Mouse (Mus musculus) CH12.LX (cell line): ENCODE measurements around the gene Ptdss2. TPM values are rescaled to one million over a fixed set of nuclear protein-coding genes. Genes with fewer than 3 reads are reported as not detected.
A peak's percentile ranks its signal among the peaks of the same experiment; 100 is the strongest.

Source experiments
- DNase-seq: peaks from one replicate; pipeline ENCODE4 v3.0.0-alpha.2; 2013; ENCODE audit errors: extremely low read depth
- H3K27ac ChIP-seq: 2 replicates; pipeline ENCODE4 v1.5.1; 2012; ENCODE audit warnings: low read depth, mild to moderate bottlenecking, control low read depth, moderate library complexity; ENCODE audit not compliant: insufficient read depth
- H3K27me3 ChIP-seq: replicated peaks from 2 replicates; pipeline ENCODE3; 2012; ENCODE audit warnings: inconsistent platforms
- H3K36me3 ChIP-seq, 2 experiments: replicated peaks in 1 of 2; 2 replicates each; pipeline versions ENCODE3 to v1.6.1; 2012; ENCODE audit warnings: inconsistent platforms in 1 of 2, low read length in 1 of 2, mild to moderate bottlenecking in 1 of 2, mixed read lengths in 1 of 2, moderate library complexity in 1 of 2; ENCODE audit not compliant: control insufficient read depth in 1 of 2, insufficient read depth in 1 of 2
- H3K4me1 ChIP-seq, 2 experiments: 2 replicates each; pipeline ENCODE4 v1.6.1; 2012; ENCODE audit warnings: inconsistent platforms in 1 of 2, moderate library complexity in 1 of 2; ENCODE audit not compliant: insufficient read depth in 2 of 2, control insufficient read depth in 1 of 2
- H3K4me2 ChIP-seq: 2 replicates; pipeline ENCODE4 v1.6.1; 2012; ENCODE audit warnings: low read depth, mild to moderate bottlenecking, control low read depth; ENCODE audit not compliant: poor library complexity, insufficient read depth, severe bottlenecking
- H3K4me3 ChIP-seq, 3 experiments: fragments of 150-350 bp in 1 of 3; sonication (generic) in 1 of 3; replicated peaks in 1 of 3; 2 replicates each; pipeline versions ENCODE3 to v1.5.1; 2011 to 2012; ENCODE audit warnings: low read depth in 2 of 3, low read length in 2 of 3, mild to moderate bottlenecking in 2 of 3, moderate library complexity in 2 of 3, control low read depth in 1 of 3, improper control_type of control experiment in 1 of 3, inconsistent platforms in 1 of 3, mixed read lengths in 1 of 3; ENCODE audit not compliant: poor library complexity in 1 of 3
- H3K79me2 ChIP-seq: replicated peaks from 2 replicates; pipeline ENCODE4 v1.6.1; 2012; ENCODE audit warnings: mild to moderate bottlenecking, moderate library complexity; ENCODE audit not compliant: control insufficient read depth, poor library complexity, insufficient read depth, severe bottlenecking; ENCODE audit errors: extremely low read depth
- H3K9ac ChIP-seq: 2 replicates; pipeline ENCODE4 v1.6.1; 2012; ENCODE audit warnings: low read depth, mild to moderate bottlenecking, control low read depth, moderate library complexity; ENCODE audit not compliant: insufficient read depth
- H3K9me3 ChIP-seq: replicated peaks from 2 replicates; pipeline ENCODE3; 2012; ENCODE audit warnings: low read length, inconsistent platforms, mixed read lengths
- BHLHE40 ChIP-seq: IDR thresholded peaks from 2 replicates; pipeline ENCODE4 v1.6.1; 2011; ENCODE audit warnings: mild to moderate bottlenecking, low read depth, low read length, improper control_type of control experiment
- CHD1 ChIP-seq: IDR thresholded peaks from 2 replicates; pipeline ENCODE4 v1.6.1; 2012; ENCODE audit warnings: low read depth, low read length, improper control_type of control experiment, inconsistent platforms
- CHD2 ChIP-seq: IDR thresholded peaks from 2 replicates; pipeline ENCODE4 v1.6.1; 2011; ENCODE audit warnings: low read length, improper control_type of control experiment
- CTCF ChIP-seq, 2 experiments: IDR thresholded peaks in 1 of 2; conservative IDR thresholded peaks in 1 of 2; 2 replicates each; pipeline ENCODE4 v1.5.1; 2011 to 2012; ENCODE audit warnings: low read depth in 2 of 2, low read length in 2 of 2, improper control_type of control experiment in 1 of 2, inconsistent platforms in 1 of 2, mild to moderate bottlenecking in 1 of 2, moderate library complexity in 1 of 2
- E2F4 ChIP-seq: IDR thresholded peaks from 2 replicates; pipeline ENCODE4 v1.6.1; 2011; ENCODE audit warnings: low read depth, low read length, improper control_type of control experiment; ENCODE audit not compliant: insufficient replicate concordance
- ELF1 ChIP-seq: IDR thresholded peaks from 2 replicates; pipeline ENCODE4 v1.6.1; 2014; ENCODE audit warnings: low read depth, mild to moderate bottlenecking, inconsistent platforms, low read length, improper control_type of control experiment
- EP300 ChIP-seq: IDR thresholded peaks from 2 replicates; pipeline ENCODE4 v1.6.1; 2011; ENCODE audit warnings: low read length, improper control_type of control experiment
- ETS1 ChIP-seq: conservative IDR thresholded peaks from 2 replicates; pipeline ENCODE4 v1.6.1; 2012; ENCODE audit warnings: low read depth, mild to moderate bottlenecking, inconsistent platforms, low read length, improper control_type of control experiment, moderate library complexity
- GABPA ChIP-seq: IDR thresholded peaks from 2 replicates; pipeline ENCODE4 v1.6.1; 2012; ENCODE audit warnings: low read depth, low read length, improper control_type of control experiment, inconsistent platforms; ENCODE audit not compliant: insufficient replicate concordance
- HCFC1 ChIP-seq: IDR thresholded peaks from 2 replicates; pipeline ENCODE4 v1.6.1; 2012; ENCODE audit warnings: low read depth, mild to moderate bottlenecking, inconsistent platforms, low read length, improper control_type of control experiment
- IRF4 ChIP-seq: IDR thresholded peaks from 2 replicates; pipeline ENCODE4 v1.6.1; 2014; ENCODE audit warnings: low read depth, mild to moderate bottlenecking, inconsistent platforms, low read length, improper control_type of control experiment
- JUN ChIP-seq: IDR thresholded peaks from 2 replicates; pipeline ENCODE4 v1.6.1; 2011; ENCODE audit warnings: low read depth, mild to moderate bottlenecking, low read length, improper control_type of control experiment, moderate library complexity; ENCODE audit not compliant: insufficient read depth
- JUND ChIP-seq: conservative IDR thresholded peaks from 2 replicates; pipeline ENCODE4 v1.6.1; 2011; ENCODE audit warnings: low read depth, low read length, improper control_type of control experiment
- KAT2A ChIP-seq: IDR thresholded peaks from 2 replicates; pipeline ENCODE4 v1.6.1; 2012; ENCODE audit warnings: low read length, improper control_type of control experiment, inconsistent platforms; ENCODE audit not compliant: insufficient replicate concordance
- MAFK ChIP-seq: IDR thresholded peaks from 2 replicates; pipeline ENCODE4 v1.6.1; 2011; ENCODE audit warnings: low read length, improper control_type of control experiment; ENCODE audit not compliant: insufficient replicate concordance
- MAX ChIP-seq: IDR thresholded peaks from 2 replicates; pipeline ENCODE4 v1.6.1; 2011; ENCODE audit warnings: low read length, improper control_type of control experiment
- MAZ ChIP-seq: IDR thresholded peaks from 2 replicates; pipeline ENCODE4 v1.6.1; 2012; ENCODE audit warnings: low read depth, mild to moderate bottlenecking, inconsistent platforms, low read length, improper control_type of control experiment, moderate library complexity
- MEF2A ChIP-seq: IDR thresholded peaks from 2 replicates; pipeline ENCODE4 v1.6.1; 2014; ENCODE audit warnings: low read depth, mild to moderate bottlenecking, inconsistent platforms, low read length, improper control_type of control experiment, borderline replicate concordance
- MXI1 ChIP-seq: IDR thresholded peaks from 2 replicates; pipeline ENCODE4 v1.6.1; 2011; ENCODE audit warnings: mild to moderate bottlenecking, low read depth, low read length, improper control_type of control experiment
- MYC ChIP-seq: IDR thresholded peaks from 2 replicates; pipeline ENCODE4 v1.6.1; 2011; ENCODE audit warnings: low read depth, mild to moderate bottlenecking, improper control_type of control experiment, low read length
- NELFE ChIP-seq: IDR thresholded peaks from 2 replicates; pipeline ENCODE4 v1.6.1; 2011; ENCODE audit warnings: low read depth, low read length, improper control_type of control experiment
- NRF1 ChIP-seq: IDR thresholded peaks from 2 replicates; pipeline ENCODE4 v1.6.1; 2014; ENCODE audit warnings: low read depth, mild to moderate bottlenecking, inconsistent platforms, low read length, improper control_type of control experiment, moderate library complexity
- PAX5 ChIP-seq: IDR thresholded peaks from 2 replicates; pipeline ENCODE4 v1.6.1; 2012; ENCODE audit warnings: low read length, inconsistent platforms, mixed read lengths
- POLR2A ChIP-seq: IDR thresholded peaks from 2 replicates; pipeline ENCODE4 v1.6.1; 2011; ENCODE audit warnings: low read depth, mild to moderate bottlenecking, improper control_type of control experiment, low read length
- POLR2AphosphoS2 ChIP-seq: IDR thresholded peaks from 2 replicates; pipeline ENCODE4 v1.6.1; 2011; ENCODE audit warnings: low read depth, low read length, improper control_type of control experiment
- RAD21 ChIP-seq: IDR thresholded peaks from 2 replicates; pipeline ENCODE4 v1.6.1; 2011; ENCODE audit warnings: low read depth, mild to moderate bottlenecking, low read length, improper control_type of control experiment, moderate library complexity
- RCOR1 ChIP-seq: conservative IDR thresholded peaks from 2 replicates; pipeline ENCODE4 v1.6.1; 2012; ENCODE audit warnings: low read depth, mild to moderate bottlenecking, inconsistent platforms, low read length, improper control_type of control experiment
- SIN3A ChIP-seq: IDR thresholded peaks from 2 replicates; pipeline ENCODE4 v1.6.1; 2012; ENCODE audit warnings: low read length, improper control_type of control experiment, inconsistent platforms
- SMC3 ChIP-seq: IDR thresholded peaks from 2 replicates; pipeline ENCODE4 v1.6.1; 2011; ENCODE audit warnings: low read depth, low read length, improper control_type of control experiment
- TBP ChIP-seq: conservative IDR thresholded peaks from 2 replicates; pipeline ENCODE4 v1.6.1; 2011; ENCODE audit warnings: low read depth, low read length, improper control_type of control experiment
- TCF12 ChIP-seq: IDR thresholded peaks from 2 replicates; pipeline ENCODE4 v1.6.1; 2014; ENCODE audit warnings: low read depth, mild to moderate bottlenecking, inconsistent platforms, low read length, improper control_type of control experiment
- UBTF ChIP-seq: IDR thresholded peaks from 2 replicates; pipeline ENCODE4 v1.6.1; 2012; ENCODE audit warnings: low read depth, mild to moderate bottlenecking, inconsistent platforms, low read length, improper control_type of control experiment, moderate library complexity
- USF1 ChIP-seq: IDR thresholded peaks from 2 replicates; pipeline ENCODE4 v1.6.1; 2014; ENCODE audit warnings: low read depth, mild to moderate bottlenecking, inconsistent platforms, low read length, improper control_type of control experiment
- USF2 ChIP-seq: conservative IDR thresholded peaks from 2 replicates; pipeline ENCODE4 v1.6.1; 2011; ENCODE audit warnings: low read depth, low read length, improper control_type of control experiment
- ZC3H11A ChIP-seq: IDR thresholded peaks from 2 replicates; pipeline ENCODE4 v1.6.1; 2012; ENCODE audit warnings: low read depth, mild to moderate bottlenecking, inconsistent platforms, low read length, improper control_type of control experiment
- ZKSCAN1 ChIP-seq: IDR thresholded peaks from 2 replicates; pipeline ENCODE4 v1.6.1; 2012; ENCODE audit warnings: low read depth, inconsistent platforms, low read length, improper control_type of control experiment, borderline replicate concordance
- ZMIZ1 ChIP-seq: IDR thresholded peaks from 2 replicates; pipeline ENCODE4 v1.6.1; 2012; ENCODE audit warnings: low read depth, mild to moderate bottlenecking, inconsistent platforms, low read length, improper control_type of control experiment
- ZNF384 ChIP-seq: IDR thresholded peaks from 2 replicates; pipeline ENCODE4 v1.6.1; 2012; ENCODE audit warnings: low read depth, low read length, improper control_type of control experiment, inconsistent platforms
- dilution Hi-C: fragments of 300-500 bp; cut with MboI; formaldehyde crosslinking; loops from 2 replicates; pipeline ENCODE4 v1.14.3; 2020; ENCODE audit warnings: low sequenced_read_pairs; ENCODE audit not compliant: extremely low pct_unique_long_range_greater_than_20kb, extremely low pct_ligation_motif_present
- in situ Hi-C: fragments of 300-500 bp; cut with MboI; formaldehyde crosslinking; loops from 3 replicates; pipeline ENCODE4 v1.14.3; 2019; ENCODE audit warnings: low sequenced_read_pairs, low pct_ligation_motif_present, low pct_unique_long_range_greater_than_20kb, mixed read lengths
- polyA plus RNA-seq: library from polyadenylated mRNA; unstranded; fragments of >175 nt; gene quantifications from 2 replicates; pipeline ENCODE4 v1.2.1, GENCODE M21; 2012; ENCODE audit warnings: low read depth; ENCODE audit not compliant: insufficient read length
- total RNA-seq, 2 experiments: library from RNA; depleted of rRNA; stranded (reverse); fragments of 300-350 nt in 1 of 2; fragments of >200 nt in 1 of 2; gene quantifications; 2 replicates each; pipeline ENCODE4 v1.2.3; 2012 to 2014

The Ptdss2 gene
- total and polyA plus RNA-seq, 3 experiments, result 2.9 to 22.9 (median 12.0) TPM

DNA sequence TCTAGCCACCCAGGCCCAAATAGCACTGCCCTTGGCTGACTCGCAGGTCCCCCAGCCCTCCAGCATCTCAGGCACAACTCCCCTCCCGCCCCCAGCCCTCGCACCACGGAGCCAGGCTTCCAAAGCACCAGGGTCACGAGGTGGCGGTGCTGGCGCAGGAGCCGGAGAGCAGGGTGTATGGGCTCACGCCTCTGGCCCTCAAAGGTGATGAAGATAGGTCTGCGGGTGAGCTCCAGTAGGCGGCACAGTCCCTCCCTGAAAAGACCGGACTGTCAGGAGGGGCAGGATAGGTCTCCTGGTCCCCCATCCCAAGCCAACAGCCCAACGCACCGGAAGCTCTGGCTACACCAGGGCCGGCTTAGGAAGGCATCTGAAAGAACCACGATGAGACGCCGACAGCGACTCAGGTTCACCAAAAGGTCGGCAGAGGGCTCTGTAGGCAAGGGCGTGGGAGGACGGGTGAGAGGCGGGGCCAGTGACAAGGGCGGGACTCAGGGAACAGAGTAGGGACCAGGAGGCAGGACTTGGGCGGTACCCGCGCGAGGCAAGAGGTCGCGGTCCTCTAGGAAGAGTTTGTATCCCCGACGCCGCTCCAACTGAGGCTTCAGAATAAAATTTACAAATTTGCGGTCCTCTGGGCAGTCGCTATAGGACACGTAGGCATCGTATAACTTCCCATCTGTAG lies 30.0 kb upstream of the Ptdss2 start:
- TF ChIP-seq SMC3, result peak; percentile 96
- TF ChIP-seq ZC3H11A, result peak; percentile 68
- 0 out of 2 replicates have a peak, but pooled peaks have one; percentile 26 for TF ChIP-seq NRF1
- no peak for TF ChIP-seq USF2
- TF ChIP-seq MXI1, result no peak
- TF ChIP-seq MAFK, result no peak
- no peak; the same call in 1 of the 2 replicates for TF ChIP-seq ZMIZ1
- no peak; the same call in 1 of the 2 replicates for TF ChIP-seq IRF4
- TF ChIP-seq JUN, result no peak
- no peak for TF ChIP-seq GABPA
- peak; percentile 56; the same call in 1 of the 2 replicates for TF ChIP-seq MAZ
- TF ChIP-seq MAX, result peak; percentile 45; the same call in 1 of the 2 replicates
- TF ChIP-seq CTCF (conservative IDR thresholded peaks at IDR 0.05 in 1 of 2, IDR thresholded peaks at IDR 0.05 in 1 of 2; ENCODE audit: low read depth in 2 of 2, low read length in 2 of 2), result peak in 1 of 2 experiments; percentile 95; a peak in 2 of 4 replicates
- no peak; the same call in 1 of the 2 replicates for TF ChIP-seq NELFE
- no peak for TF ChIP-seq ZNF384
- no peak for TF ChIP-seq E2F4
- 0 out of 2 replicates have a peak, but pooled peaks have one; percentile 13 for TF ChIP-seq TCF12
- TF ChIP-seq CHD2, result no peak
- no peak for TF ChIP-seq TBP
- TF ChIP-seq CHD1, result no peak
- no peak for TF ChIP-seq USF1
- peak; percentile 40; the same call in 1 of the 2 replicates for TF ChIP-seq HCFC1
- TF ChIP-seq BHLHE40, result 0 out of 2 replicates have a peak, but pooled peaks have one; percentile 17
- no peak for TF ChIP-seq RCOR1
- no peak for TF ChIP-seq SIN3A
- TF ChIP-seq JUND, result no peak
- 0 out of 2 replicates have a peak, but pooled peaks have one; percentile 31 for TF ChIP-seq MYC
- TF ChIP-seq PAX5, result no peak
- no peak for TF ChIP-seq POLR2AphosphoS2
- TF ChIP-seq RAD21, result peak; percentile 94
- peak; percentile 62 for TF ChIP-seq POLR2A
- no peak for TF ChIP-seq ZKSCAN1
- TF ChIP-seq MEF2A, result no peak
- TF ChIP-seq EP300, result no peak
- 0 out of 2 replicates have a peak, but pooled peaks have one; percentile 5 for TF ChIP-seq UBTF
- TF ChIP-seq ELF1, result no peak
- TF ChIP-seq ETS1, result no peak
- no peak for TF ChIP-seq KAT2A
- H3K27me3 ChIP-seq, result no peaks in the 10 kb centered on the region
- H3K9ac ChIP-seq, result no peak overlapping the region; the same call in 1 of the 2 replicates
- H3K9me3 ChIP-seq, result no peaks in the 10 kb centered on the region
- H3K79me2 ChIP-seq, result peaks cover 6% of the 10 kb centered on the region; the same call in 1 of the 2 replicates
- no peak overlapping the region for H3K4me3 ChIP-seq
- DNase-seq, result peak; percentile 88
- H3K27ac ChIP-seq, result no peak overlapping the region
- dilution Hi-C loops (no loop called here), in situ Hi-C loops (no loop called here)
- H3K36me3 ChIP-seq, result peaks cover 26 to 56% of the 10 kb centered on the region in 2 experiments
- H3K4me2 ChIP-seq, result peak overlapping the region; percentile 24; the same call in 1 of the 2 replicates
- peaks cover 37 to 60% of the 10 kb centered on the region in 2 experiments for H3K4me1 ChIP-seq
